Mouse (Mus musculus) limb, embryonic 10.5 days (tissue): ENCODE data around the gene Rnase4. TPM values are rescaled to one million over a fixed set of nuclear protein-coding genes. Genes with fewer than 3 reads are reported as not detected.
A peak's percentile ranks its signal among the peaks of the same experiment; 100 is the strongest.
"Not testable (repeated sequence)": the region's sequence is repeated elsewhere in the genome, so short reads cannot be mapped to it uniquely, and the experiment has no call there.

ENCODE experiments used
- DNase-seq: peaks from one replicate; pipeline ENCODE4 v3.0.0-alpha.2; 2017; ENCODE audit warnings: low spot score
- H3K27ac ChIP-seq: fragments of 300-500 bp; sonication (generic); 2 replicates; pipeline ENCODE4 v1.5.1; 2016; ENCODE audit warnings: mild to moderate bottlenecking
- H3K27me3 ChIP-seq: fragments of 300-500 bp; sonication (generic); 2 replicates; pipeline ENCODE4 v1.6.1; 2016; ENCODE audit warnings: low read depth, mild to moderate bottlenecking; ENCODE audit not compliant: poor library complexity, severe bottlenecking
- H3K36me3 ChIP-seq: fragments of 300-500 bp; sonication (generic); 2 replicates; pipeline ENCODE4 v1.6.1; 2016; ENCODE audit warnings: mild to moderate bottlenecking, moderate library complexity
- H3K4me1 ChIP-seq: fragments of 300-500 bp; sonication (generic); 2 replicates; pipeline ENCODE4 v1.6.1; 2016
- H3K4me3 ChIP-seq: fragments of 300-500 bp; sonication (generic); 2 replicates; pipeline ENCODE4 v1.5.1; 2016; ENCODE audit warnings: mild to moderate bottlenecking, moderate library complexity
- H3K9me3 ChIP-seq: fragments of 300-500 bp; sonication (generic); replicated peaks from 2 replicates; pipeline ENCODE4 v1.6.1; 2016; ENCODE audit warnings: mild to moderate bottlenecking
- WGBS: fragments of 180-500 bp; shearing (Covaris S2); methylation state at CpG from one replicate; pipeline ENCODE4 v1.1.7; 2016; 5-methylcytosine and 5-hydroxymethylcytosine counted together
- polyA plus RNA-seq: library from polyadenylated mRNA; unstranded; fragments of >200 nt; fragmentation: Nextera tagmentation; extraction: Ambion mirVana; gene quantifications from 2 replicates; pipeline ENCODE4 v1.2.1, GENCODE M21; 2016

The Rnase4 gene
- polyA plus RNA-seq, 1 experiment from 2014 or later: 6.6 TPM

- no peaks in the 10 kb centered on the region for H3K4me1 ChIP-seq
- H3K27ac ChIP-seq: no peak overlapping the region
- H3K9me3 ChIP-seq: no peaks in the 10 kb centered on the region
- no peak for DNase-seq
- H3K4me3 ChIP-seq: no peak overlapping the region
- no peaks in the 10 kb centered on the region for H3K36me3 ChIP-seq
- no peaks in the 10 kb centered on the region for H3K27me3 ChIP-seq
- WGBS: 59% methylated on average over 8 of the region's 8 CpGs
These were observed 1.3 kb downstream of the Rnase4 start for GRCm38 (mm10) chr14:51092073-51092620.

- H3K4me3 ChIP-seq: no peak overlapping the region
- WGBS: 29% methylated on average over 3 of the region's 3 CpGs
These were observed 2.6 kb downstream of the Rnase4 start for GRCm38 (mm10) chr14:51093496-51093895.

GRCm38 (mm10) chr14:51094096-51094875 lies 3.4 kb downstream of the Rnase4 start:
- H3K4me1 ChIP-seq: no peaks in the 10 kb centered on the region
- no peaks in the 10 kb centered on the region for H3K36me3 ChIP-seq
- no peaks in the 10 kb centered on the region for H3K27me3 ChIP-seq
- H3K9me3 ChIP-seq: no peaks in the 10 kb centered on the region
- no peak overlapping the region for H3K27ac ChIP-seq
- no peak for DNase-seq
- H3K4me3 ChIP-seq: no peak overlapping the region
- WGBS: 90% methylated on average over 5 of the region's 5 CpGs

More at GRCm38 (mm10) chr14:51093496-51093895, 2.6 kb downstream of the Rnase4 start:
- Histone ChIP-seq H3K27ac (no peak overlapping the region), H3K4me1 (no peaks in the 10 kb centered on the region), H3K27me3 (no peaks in the 10 kb centered on the region), H3K36me3 (no peaks in the 10 kb centered on the region), H3K9me3 (no peaks in the 10 kb centered on the region)
- no peak for DNase-seq

- no peaks in the 10 kb centered on the region for H3K4me1 ChIP-seq
- H3K27ac ChIP-seq: no peak overlapping the region
- no peaks in the 10 kb centered on the region for H3K9me3 ChIP-seq
- no peaks in the 10 kb centered on the region for H3K27me3 ChIP-seq
- no peak overlapping the region for H3K4me3 ChIP-seq
- 78% methylated on average over 7 of the region's 9 CpGs for WGBS
- no peaks in the 10 kb centered on the region for H3K36me3 ChIP-seq
- no peak for DNase-seq
These were observed 4.0 kb downstream of the Rnase4 start for GRCm38 (mm10) chr14:51094921-51095320.

- 79% methylated on average over 9 of the region's 9 CpGs for WGBS
- no peak overlapping the region for H3K27ac ChIP-seq
- H3K36me3 ChIP-seq: no peaks in the 10 kb centered on the region
- no peaks in the 10 kb centered on the region for H3K27me3 ChIP-seq
- no peak for DNase-seq
- H3K9me3 ChIP-seq: no peaks in the 10 kb centered on the region
- no peaks in the 10 kb centered on the region for H3K4me1 ChIP-seq
- no peak overlapping the region for H3K4me3 ChIP-seq
These were observed 5.1 kb downstream of the Rnase4 start for GRCm38 (mm10) chr14:51095736-51096524.

- H3K27ac ChIP-seq, H3K27me3 ChIP-seq, H3K4me3 ChIP-seq, H3K36me3 ChIP-seq, H3K9me3 ChIP-seq, H3K4me1 ChIP-seq: not testable (repeated sequence)
- DNase-seq: peak; percentile 35
- 44% methylated on average over 1 of the region's 1 CpGs for WGBS
These were observed 7.4 kb downstream of the Rnase4 start for GRCm38 (mm10) chr14:51098300-51098699.

- no peak overlapping the region for H3K27ac ChIP-seq
- DNase-seq: no peak
- no peaks in the 10 kb centered on the region for H3K9me3 ChIP-seq
- no peaks in the 10 kb centered on the region for H3K4me1 ChIP-seq
- H3K36me3 ChIP-seq: no peaks in the 10 kb centered on the region
- H3K4me3 ChIP-seq: no peak overlapping the region
- WGBS: 94% methylated on average over 11 of the region's 11 CpGs
- no peaks in the 10 kb centered on the region for H3K27me3 ChIP-seq
These were observed 8.0 kb downstream of the Rnase4 start for GRCm38 (mm10) chr14:51098921-51099320.

GRCm38 (mm10) chr14:51101284-51101683 lies 10.4 kb downstream of the Rnase4 start:
- WGBS: 84% methylated on average over 9 of the region's 9 CpGs
- DNase-seq: no peak
- Histone ChIP-seq H3K27me3 (no peaks in the 10 kb centered on the region), H3K4me1 (no peaks in the 10 kb centered on the region), H3K36me3 (no peaks in the 10 kb centered on the region), H3K27ac (no peak overlapping the region), H3K9me3 (no peaks in the 10 kb centered on the region), H3K4me3 (no peak overlapping the region)

GRCm38 (mm10) chr14:51103217-51103616 lies 12.3 kb downstream of the Rnase4 start:
- Histone ChIP-seq H3K27me3 (no peaks in the 10 kb centered on the region), H3K27ac (no peak overlapping the region), H3K4me1 (no peaks in the 10 kb centered on the region), H3K9me3 (no peaks in the 10 kb centered on the region), H3K4me3 (no peak overlapping the region), H3K36me3 (no peaks in the 10 kb centered on the region)
- 60% methylated on average over 3 of the region's 3 CpGs for WGBS
- peak; percentile 75 for DNase-seq

- no peak for DNase-seq
- H3K36me3 ChIP-seq: no peaks in the 10 kb centered on the region
- no peak overlapping the region for H3K27ac ChIP-seq
- WGBS: 90% methylated on average over 2 of the region's 2 CpGs
- no peaks in the 10 kb centered on the region for H3K4me1 ChIP-seq
- no peak overlapping the region for H3K4me3 ChIP-seq
- no peaks in the 10 kb centered on the region for H3K27me3 ChIP-seq
- no peaks in the 10 kb centered on the region for H3K9me3 ChIP-seq
These were observed 13.5 kb downstream of the Rnase4 start for GRCm38 (mm10) chr14:51104366-51104765.

GRCm38 (mm10) chr14:51106449-51106967 lies 15.6 kb downstream of the Rnase4 start:
- no peak overlapping the region for H3K4me3 ChIP-seq
- H3K9me3 ChIP-seq: no peaks in the 10 kb centered on the region
- no peaks in the 10 kb centered on the region for H3K4me1 ChIP-seq
- no peaks in the 10 kb centered on the region for H3K27me3 ChIP-seq
- no peak for DNase-seq
- H3K27ac ChIP-seq: no peak overlapping the region
- H3K36me3 ChIP-seq: no peaks in the 10 kb centered on the region

GRCm38 (mm10) chr14:51111966-51112365 lies 21.1 kb downstream of the Rnase4 start:
- Histone ChIP-seq H3K9me3 (no peaks in the 10 kb centered on the region), H3K27me3 (no peaks in the 10 kb centered on the region), H3K4me3 (no peak overlapping the region), H3K27ac (no peak overlapping the region), H3K36me3 (no peaks in the 10 kb centered on the region), H3K4me1 (no peaks in the 10 kb centered on the region)
- no peak for DNase-seq
- 72% methylated on average over 3 of the region's 3 CpGs for WGBS

- H3K4me1 ChIP-seq: no peaks in the 10 kb centered on the region
- H3K4me3 ChIP-seq: no peak overlapping the region
- H3K27me3 ChIP-seq: no peaks in the 10 kb centered on the region
- H3K9me3 ChIP-seq: no peaks in the 10 kb centered on the region
- H3K27ac ChIP-seq: no peak overlapping the region
- DNase-seq: no peak
- WGBS: 42% methylated on average over 9 of the region's 9 CpGs
- H3K36me3 ChIP-seq: no peaks in the 10 kb centered on the region
These were observed 22.6 kb downstream of the Rnase4 start for GRCm38 (mm10) chr14:51113476-51113875.
